Mouse (Mus musculus): ENCODE measurements around the gene Krtap1-5.
"Not testable (repeated sequence)": the region's sequence is repeated elsewhere in the genome, so short reads cannot be mapped to it uniquely, and the experiment has no call there.

The Krtap1-5 gene

DNA sequence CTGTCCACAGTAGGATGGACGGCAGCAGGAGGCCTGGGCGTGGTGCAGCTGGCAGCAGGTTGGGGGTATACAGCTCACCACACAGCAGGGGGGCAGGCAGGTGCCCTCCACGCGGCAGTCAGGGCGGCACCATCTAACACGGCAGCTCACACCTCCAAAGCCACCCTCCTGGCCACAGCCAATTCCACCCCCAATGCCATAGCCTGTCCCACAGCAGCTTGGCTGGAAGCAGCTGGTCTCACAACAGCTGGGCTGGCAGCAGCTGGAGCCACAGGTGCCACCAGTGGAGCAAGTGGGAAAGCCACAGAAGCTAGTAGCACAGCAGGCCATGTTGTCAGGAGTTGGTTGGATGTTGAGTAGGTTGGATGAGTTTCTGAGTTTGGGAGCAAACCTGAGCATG lies at the start of gene Krtap1-5:
TSS of gene Krtap1-5 (minus strand) at position 381 of the 400 bp plus-strand sequence.
- DNase-seq, result no peak

GRCm38 (mm10) chr11:99628138-99628537 lies 47.3 kb upstream of the Krtap1-5 start, which contains the start of gene Krtap4-1:
Gene Krtap4-1 (minus strand): TSS chr11:99628238.
- no peak for DNase-seq

GRCm38 (mm10) chr11:99620335-99620734 lies 39.5 kb upstream of the Krtap1-5 start, which contains the start of gene Gm11562:
Gene Gm11562 (minus strand): TSS chr11:99620435.
- no peak for DNase-seq

GRCm38 (mm10) chr11:99614796-99615363 lies 34.1 kb upstream of the Krtap1-5 start, which contains the start of gene Krtap2-4:
Gene Krtap2-4 (minus strand): TSS chr11:99614846.
- DNase-seq, result no peak

DNA sequence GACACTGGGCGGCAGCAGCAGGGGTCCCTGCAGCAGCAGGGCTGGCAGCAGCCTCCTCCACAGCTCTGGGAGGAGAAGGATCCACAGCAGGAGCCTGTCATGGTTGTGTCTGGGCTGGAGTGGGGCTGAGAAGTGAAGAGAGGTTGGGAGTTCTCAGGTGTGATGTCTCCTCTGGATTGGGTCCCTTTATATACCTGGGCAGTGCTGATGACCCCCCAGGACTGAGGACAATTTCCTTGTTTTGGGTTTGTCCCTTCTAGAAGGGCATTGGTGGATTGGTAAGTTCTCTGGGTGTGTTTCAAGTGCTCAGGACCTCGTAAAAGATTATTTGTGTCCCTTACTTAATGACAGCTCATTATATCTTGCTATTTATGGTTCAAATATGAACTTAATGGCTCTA lies 29.3 kb upstream of the Krtap1-5 start, which contains the start of gene Gm11937:
TSS of gene Gm11937 (minus strand) at position 101 of the 400 bp plus-strand sequence.
- DNase-seq, result not testable (repeated sequence)

DNA sequence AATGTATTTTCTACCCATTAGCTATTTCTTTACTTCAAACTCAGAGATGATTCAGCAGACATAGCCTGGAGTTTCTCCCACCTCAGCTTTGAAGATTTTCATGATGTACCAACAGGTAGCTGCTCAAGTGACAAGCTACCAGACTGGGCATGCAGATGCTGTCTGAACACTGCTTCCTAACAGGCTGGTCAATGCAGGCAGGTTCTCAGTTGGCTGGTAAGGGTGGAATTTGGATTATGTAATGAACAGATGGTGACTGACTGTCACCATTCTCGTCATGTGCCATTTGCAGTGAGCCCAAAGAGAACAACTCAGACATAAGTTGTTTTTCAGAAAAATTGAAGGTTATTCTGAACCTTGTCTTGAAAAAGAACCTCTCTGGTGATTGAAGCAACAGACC lies 28.3 kb upstream of the Krtap1-5 start:
- no peak for DNase-seq

DNA sequence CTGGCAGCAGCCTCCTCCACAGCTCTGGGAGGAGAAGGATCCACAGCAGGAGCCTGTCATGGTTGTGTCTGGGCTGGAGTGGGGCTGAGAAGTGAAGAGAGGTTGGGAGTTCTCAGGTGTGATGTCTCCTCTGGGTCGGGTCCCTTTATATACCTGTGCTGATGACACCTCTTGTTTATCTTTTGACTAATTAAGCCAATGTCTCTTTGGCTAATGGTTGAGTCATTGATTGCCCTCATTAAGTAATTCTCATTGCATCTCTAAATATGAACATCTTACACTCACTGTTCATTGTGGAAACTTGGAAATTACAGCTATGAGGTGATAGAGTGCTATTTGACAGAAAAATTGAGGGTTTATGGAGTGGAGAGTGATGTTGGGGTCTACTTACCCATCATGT lies 22.4 kb upstream of the Krtap1-5 start, which contains the start of gene Gm11938:
TSS of gene Gm11938 (minus strand) at position 101 of the 400 bp plus-strand sequence.
- DNase-seq, result not testable (repeated sequence)

DNA sequence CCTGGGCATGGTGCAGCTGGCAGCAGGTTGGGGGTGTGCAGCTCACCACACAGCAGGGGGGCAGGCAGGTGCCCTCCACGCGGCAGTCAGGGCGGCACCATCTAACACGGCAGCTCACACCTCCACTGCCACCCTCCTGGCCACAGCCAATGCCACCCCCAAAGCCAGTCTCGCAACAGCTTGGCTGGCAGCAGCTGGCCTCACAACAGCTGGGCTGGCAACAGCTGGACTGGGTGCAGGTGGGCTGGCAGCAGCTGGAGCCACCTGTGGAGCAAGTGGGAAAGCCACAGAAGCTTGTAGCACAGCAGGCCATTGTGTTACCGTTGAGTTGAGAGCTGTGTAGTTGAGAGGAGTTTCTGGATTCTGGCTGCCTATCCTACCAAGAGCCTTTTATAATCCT lies 16.9 kb upstream of the Krtap1-5 start, which contains the start of gene Krtap9-3:
TSS of gene Krtap9-3 (minus strand) at position 364 of the 400 bp plus-strand sequence.
- not testable (repeated sequence) for DNase-seq

GRCm38 (mm10) chr11:99590981-99591380 lies 10.2 kb upstream of the Krtap1-5 start, which contains the start of gene Krtap1-3:
Gene Krtap1-3 (minus strand): TSS chr11:99591339.
- DNase-seq, result no peak

DNA sequence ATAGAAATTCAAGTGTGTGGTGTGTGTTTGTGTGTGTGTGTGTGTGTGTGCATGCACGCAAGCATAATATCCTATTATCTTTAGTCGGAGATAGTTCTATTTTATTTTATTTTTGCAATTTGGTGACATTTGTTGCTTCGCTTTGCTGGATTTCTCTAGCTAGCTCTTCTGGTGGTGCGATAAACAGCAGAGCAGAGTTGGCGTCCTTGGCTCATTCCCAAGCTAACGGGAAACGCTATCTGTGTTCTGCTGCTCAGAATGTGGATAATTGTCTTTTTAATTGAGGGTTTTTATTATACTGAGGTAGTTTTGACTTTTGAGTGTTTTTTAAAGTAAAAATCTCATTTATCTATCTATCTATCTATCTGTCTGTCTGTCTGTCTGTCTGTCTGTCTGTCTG lies 4.3 kb upstream of the Krtap1-5 start:
- no peak for DNase-seq

DNA sequence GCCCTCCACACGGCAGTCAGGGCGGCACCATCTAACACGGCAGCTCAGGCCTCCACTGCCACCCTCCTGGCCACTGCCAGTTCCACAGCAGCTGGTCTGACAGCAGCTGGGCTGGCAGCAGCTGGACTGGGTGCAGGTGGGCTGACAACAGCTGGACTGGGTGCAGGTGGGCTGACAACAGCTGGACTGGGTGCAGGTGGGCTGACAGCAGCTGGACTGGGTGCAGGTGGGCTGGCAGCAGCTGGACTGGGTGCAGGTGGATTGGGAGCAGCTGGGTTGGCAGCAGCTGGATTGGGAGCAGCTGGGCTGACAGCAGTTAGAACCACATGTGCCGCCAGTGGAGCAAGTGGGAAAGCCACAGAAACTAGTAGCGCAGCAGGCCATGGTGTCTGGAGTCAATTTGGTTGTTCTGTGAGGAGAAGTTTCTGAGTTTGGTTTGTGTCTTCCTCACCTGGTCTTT lies 2.5 kb upstream of the Krtap1-5 start, which contains the start of gene Krtap1-4:
TSS of gene Krtap1-4 (minus strand) at position 410 of the 460 bp plus-strand sequence.
- no peak for DNase-seq

GRCm38 (mm10) chr11:99581564-99581963 lies 748 bp upstream of the Krtap1-5 start:
- DNase-seq, result no peak

DNA sequence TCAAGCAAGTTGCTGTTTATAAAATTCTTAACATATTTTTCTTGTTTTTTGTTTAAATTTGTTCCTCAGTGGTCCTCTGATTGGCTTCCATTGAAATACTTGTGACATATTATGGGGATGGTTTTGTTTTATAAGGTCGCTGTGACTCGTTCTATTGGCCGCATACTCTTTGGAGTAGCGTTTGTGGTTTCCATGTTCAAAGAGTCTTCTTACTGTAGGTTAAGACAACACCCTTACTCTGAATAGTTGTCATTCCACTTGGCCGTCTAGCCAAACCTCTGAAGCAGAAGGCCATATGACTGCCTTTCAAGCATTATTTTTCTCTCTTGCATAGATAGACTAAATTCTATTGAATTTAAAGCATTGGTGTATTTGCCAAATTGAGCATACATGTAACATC lies 235 bp upstream of the Krtap1-5 start:
- no peak for DNase-seq

- DNase-seq, result peak; percentile 71
These were observed 6.7 kb downstream of the Krtap1-5 start for GRCm38 (mm10) chr11:99574106-99574505.

- no peak for DNase-seq
These were observed 7.7 kb downstream of the Krtap1-5 start for GRCm38 (mm10) chr11:99573164-99573563.

DNA sequence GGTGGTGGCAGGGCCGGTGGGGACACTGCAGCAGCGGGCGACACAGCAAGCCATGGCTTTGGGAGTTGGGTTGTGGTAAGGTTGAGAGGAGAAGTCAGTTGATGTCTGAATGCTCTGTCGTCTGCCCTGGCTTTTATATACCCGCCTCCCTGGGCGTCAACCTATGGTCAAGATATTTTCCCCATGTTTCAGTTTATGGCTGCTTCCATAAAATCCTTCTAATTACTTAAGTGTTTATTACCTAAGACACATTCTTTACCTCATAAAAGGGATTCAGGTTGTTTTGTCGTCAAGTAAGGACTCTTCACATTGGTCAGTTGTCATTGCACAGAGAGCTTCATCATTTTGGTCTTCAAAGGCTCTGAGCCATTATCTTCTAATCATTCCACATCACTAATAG lies 14.3 kb downstream of the Krtap1-5 start, which contains the start of gene Krtap3-1:
TSS of gene Krtap3-1 (minus strand) at position 101 of the 400 bp plus-strand sequence.
- no peak for DNase-seq

DNA sequence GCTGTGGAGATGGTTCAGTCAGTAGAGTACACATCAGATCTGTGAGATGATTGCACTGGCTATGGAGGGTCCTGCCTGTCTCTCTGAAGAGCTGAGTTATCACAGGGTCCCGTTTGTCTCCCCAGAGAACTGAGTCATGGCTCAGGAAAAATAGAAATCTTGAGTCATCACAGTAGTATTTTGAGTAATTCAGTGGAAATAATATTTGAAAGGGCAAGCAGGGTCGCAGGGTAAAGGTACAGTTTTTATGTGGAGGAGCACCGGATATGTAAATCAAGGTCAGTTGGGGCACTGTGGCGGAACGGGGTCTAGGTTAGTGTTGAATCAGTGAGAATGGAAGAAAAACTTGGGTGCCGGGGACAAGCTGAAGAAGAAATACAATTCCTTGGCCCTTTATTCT lies 18.2 kb downstream of the Krtap1-5 start:
- no peak for DNase-seq

- DNase-seq, result no peak
These were observed 21.4 kb downstream of the Krtap1-5 start, which contains the start of gene Gm11939 for GRCm38 (mm10) chr11:99559366-99559765. Gene Gm11939 (minus strand): TSS chr11:99559466.

GRCm38 (mm10) chr11:99557976-99558745 lies 22.7 kb downstream of the Krtap1-5 start:
- no peak for DNase-seq

DNA sequence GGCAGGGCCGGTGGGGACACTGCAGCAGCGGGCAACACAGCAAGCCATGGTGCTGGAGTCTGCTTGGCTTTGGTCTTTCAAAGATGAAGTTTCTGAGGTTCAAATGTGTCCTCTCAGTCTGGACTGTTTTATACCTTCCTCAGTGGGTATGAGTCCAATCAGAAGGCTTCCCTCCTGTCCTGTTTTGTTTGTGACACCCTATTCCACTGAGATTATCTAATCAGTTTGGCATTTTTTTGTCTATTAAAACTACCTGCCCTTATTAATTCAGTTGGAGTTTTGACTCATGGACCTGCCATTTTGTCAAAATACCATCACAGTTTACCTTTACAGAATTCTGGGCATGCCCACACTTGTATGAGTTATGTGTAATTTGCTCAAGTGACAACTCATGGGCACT lies 24.1 kb downstream of the Krtap1-5 start, which contains the start of gene Krtap3-2:
TSS of gene Krtap3-2 (minus strand) at position 101 of the 400 bp plus-strand sequence.
- no peak for DNase-seq

- no peak for DNase-seq
These were observed 24.6 kb downstream of the Krtap1-5 start for GRCm38 (mm10) chr11:99556195-99556594.

- no peak for DNase-seq
These were observed 30.1 kb downstream of the Krtap1-5 start, which contains the start of gene Krtap3-3 for GRCm38 (mm10) chr11:99550765-99551164. Gene Krtap3-3 (minus strand): TSS chr11:99550865.

- no peak for DNase-seq
These were observed 32.9 kb downstream of the Krtap1-5 start for GRCm38 (mm10) chr11:99547892-99548291.
